Comparison of ENCODE assay signal across 33 mouse cellular contexts in genomic region chr7:48867576-48867975, GRCm38 (mm10). TPM values are rescaled to one million over a fixed set of nuclear protein-coding genes. Genes with fewer than 3 reads are reported as not detected.
DNase-seq lines count a peak whose midpoint lies in the region; ATAC-seq lines count a peak whose summit lies in the region.
"Had no signal": no experiment of that assay in that cellular context is flagged by ENCODE, and none has a peak within 500 bp of the region (broad histone marks: within the 10 kb centered on the region; RNA-seq: fewer than 3 reads in every experiment).

No protein-coding gene starts in this region.

- DNase-seq in spleen, postnatal 36 days (ENCODE audit: low spot score in 2 of 2) = peak; percentile 6 to 11
- no peak for DNase-seq in spleen, postnatal 14 days (ENCODE audit: low spot score in 2 of 2)
- DNase-seq in cerebellum, postnatal 14 days = no peak
- DNase-seq in right cerebral cortex, postnatal 14 days = no peak
- DNase-seq: cerebellum, adult 8-10 months; cerebellum, postnatal 36 days; gastrocnemius, adult 2 months; gastrocnemius, postnatal 36 days; kidney, adult 8-10 months; kidney, postnatal 4 days; lung, postnatal 36 days; retina, postnatal 1 day; right cerebral cortex, postnatal 25 days; thymus, adult 2 months; thymus, postnatal 4 days had no signal

- ATAC-seq in heart, embryonic 14.5 days (ENCODE audit: insufficient number of reproducible peaks, insufficient read depth, low FRiP score, low read depth) = peak; percentile 20; the same call in 1 of the 2 replicates
- ATAC-seq in heart, embryonic 11.5 days (replicated peaks; ENCODE audit: insufficient number of reproducible peaks, low FRiP score, low TSS enrichment) = no peak
- ATAC-seq in megakaryocyte progenitor cell, adult 5-6 weeks (replicated peaks; ENCODE audit: poor library complexity) = peak; percentile 44
- ATAC-seq: CD4-positive, CD25-positive, alpha-beta regulatory T cell, adult 4 months; forebrain, embryonic 16.5 days; hindbrain, embryonic 16.5 days; midbrain, embryonic 13.5 days had no signal

- 88% methylated on average over 18 of the region's 18 CpGs for WGBS in heart, embryonic 14.5 days
- 94% methylated on average over 18 of the region's 18 CpGs for WGBS in heart, embryonic 11.5 days (ENCODE audit: insufficient replicate concordance)

- H3K9me3 ChIP-seq in heart, embryonic 14.5 days (ENCODE audit: control insufficient read depth, low read length) = no peaks in the 10 kb centered on the region
- H3K9me3 ChIP-seq in heart, embryonic 11.5 days (replicated peaks; ENCODE audit: control insufficient read depth, low read length) = no peaks in the 10 kb centered on the region
- H3K9me3 ChIP-seq: forebrain, embryonic 10.5 days; limb, embryonic 13.5 days; megakaryocyte, embryonic 14.5 days; midbrain, embryonic 13.5 days had no signal

- H3K27me3 ChIP-seq in heart, embryonic 14.5 days (ENCODE audit: control insufficient read depth, insufficient read depth, low read length) = no peaks in the 10 kb centered on the region
- H3K27me3 ChIP-seq in heart, embryonic 11.5 days (ENCODE audit: control insufficient read depth, insufficient read depth, low read length) = no peaks in the 10 kb centered on the region
- H3K27me3 ChIP-seq: limb, embryonic 13.5 days; megakaryocyte, embryonic 14.5 days; midbrain, embryonic 13.5 days had no signal

- no peak overlapping the region for H3K4me2 ChIP-seq in heart, embryonic 14.5 days (ENCODE audit: low read length)
- H3K4me2 ChIP-seq in heart, embryonic 11.5 days = no peak overlapping the region
- H3K4me2 ChIP-seq: limb, embryonic 13.5 days; liver, embryonic 11.5 days; midbrain, embryonic 13.5 days had no signal

- H3K9ac ChIP-seq in heart, embryonic 14.5 days (ENCODE audit: low read length) = no peak overlapping the region
- H3K9ac ChIP-seq in heart, embryonic 11.5 days (ENCODE audit: low read depth, low read length) = no peak overlapping the region
- H3K9ac ChIP-seq: limb, embryonic 13.5 days; midbrain, embryonic 13.5 days had no signal

- H3K4me1 ChIP-seq in heart, embryonic 14.5 days (ENCODE audit: control insufficient read depth in 2 of 2, insufficient read depth in 2 of 2, low read length in 2 of 2) = 0 out of 4 replicates have a peak, but pooled peaks cover 0 to 9% of the 10 kb centered on the region in 2 experiments
- 0 out of 2 replicates have a peak, but pooled peaks cover 3% of the 10 kb centered on the region for H3K4me1 ChIP-seq in heart, embryonic 11.5 days (ENCODE audit: control insufficient read depth, insufficient read depth, low read length)
- H3K4me1 ChIP-seq: forebrain, embryonic 10.5 days; limb, embryonic 13.5 days; midbrain, embryonic 13.5 days had no signal

- H3K4me3 ChIP-seq in heart, embryonic 14.5 days (ENCODE audit: control insufficient read depth in 1 of 2, insufficient read depth in 1 of 2, low read depth in 1 of 2, low read length in 2 of 2) = no peak overlapping the region
- H3K4me3 ChIP-seq in heart, embryonic 11.5 days (ENCODE audit: low read depth, low read length) = no peak overlapping the region
- H3K4me3 ChIP-seq: forebrain, embryonic 10.5 days; gastrocnemius, adult 2 months; limb, embryonic 13.5 days; megakaryocyte, embryonic 14.5 days; midbrain, embryonic 13.5 days had no signal

- H3K36me3 ChIP-seq in heart, embryonic 14.5 days (ENCODE audit: control insufficient read depth, insufficient read depth, low read length) = peaks cover 76% of the 10 kb centered on the region
- peaks cover 46% of the 10 kb centered on the region for H3K36me3 ChIP-seq in heart, embryonic 11.5 days (ENCODE audit: control insufficient read depth, insufficient read depth, low read length)

- no peak overlapping the region for H3K27ac ChIP-seq in heart, embryonic 14.5 days (replicated peaks in 1 of 2; ENCODE audit: control insufficient read depth in 1 of 2, insufficient read depth in 1 of 2, low read depth in 2 of 2, low read length in 2 of 2)
- H3K27ac ChIP-seq in heart, embryonic 11.5 days (ENCODE audit: low read depth, low read length) = no peak overlapping the region
- H3K27ac ChIP-seq: forebrain, embryonic 10.5 days; gastrocnemius, adult 2 months; kidney, postnatal 0 days; limb, embryonic 13.5 days; midbrain, embryonic 13.5 days; stomach, postnatal 0 days had no signal

RNA-seq across cellular contexts. Expression of gene E2f8, which starts 13.8 kb away (rescaled TPM):
- 16.6 and 16.9 TPM in 2 replicates for polyA plus RNA-seq in heart, embryonic 14.5 days (2014; fragmentation: Nextera tagmentation; extraction: Ambion mirVana)
- polyA plus RNA-seq in heart, embryonic 11.5 days (2014; fragmentation: Nextera tagmentation; extraction: Ambion mirVana) = 20.7 and 22.7 TPM in 2 replicates
- 107 and 115 TPM in 2 replicates for total RNA-seq in megakaryocyte progenitor cell, adult 5-6 weeks (2015)
- total RNA-seq in megakaryocyte progenitor cell, adult 5-6 weeks (2017) = 29.3 and 30.6 TPM in 2 replicates
- total RNA-seq: gastrocnemius, adult 2 months had no signal

RNA-seq across cellular contexts. Expression of gene Csrp3, which starts 19.7 kb away (rescaled TPM):
- 1,942 and 2,129 TPM in 2 replicates for polyA plus RNA-seq in heart, embryonic 14.5 days (2014; fragmentation: Nextera tagmentation; extraction: Ambion mirVana)
- polyA plus RNA-seq in heart, embryonic 11.5 days (2014; fragmentation: Nextera tagmentation; extraction: Ambion mirVana) = 1,436 and 1,472 TPM in 2 replicates
- 4.3 and 5.1 TPM in 2 replicates for total RNA-seq in megakaryocyte progenitor cell, adult 5-6 weeks (2015)
- 2.2 and 4.8 TPM in 2 replicates for total RNA-seq in megakaryocyte progenitor cell, adult 5-6 weeks (2017)
- total RNA-seq: layer of hippocampus, adult 8-10 months; layer of hippocampus, postnatal 25 days; left cerebral cortex, postnatal 36 days had no signal
- polyA plus RNA-seq: CD4-positive, CD25-positive, alpha-beta regulatory T cell, adult 4 months; forebrain, embryonic 10.5 days; forebrain, embryonic 16.5 days; hindbrain, embryonic 11.5 days; intestine, embryonic 14.5 days; kidney, postnatal 0 days had no signal

RNA-seq across cellular contexts. Expression of gene Nav2, which starts 40.9 kb away (rescaled TPM):
- polyA plus RNA-seq in heart, embryonic 14.5 days (2014; fragmentation: Nextera tagmentation; extraction: Ambion mirVana) = 34.9 and 37.7 TPM in 2 replicates
- polyA plus RNA-seq in heart, embryonic 11.5 days (2014; fragmentation: Nextera tagmentation; extraction: Ambion mirVana) = 22.4 and 32.2 TPM in 2 replicates
- 21.7 and 27.0 TPM in 2 replicates for total RNA-seq in megakaryocyte progenitor cell, adult 5-6 weeks (2015)
- 16.4 TPM in 2 replicates for total RNA-seq in megakaryocyte progenitor cell, adult 5-6 weeks (2017)

Comparison
In these comparisons a context has a peak if more than half of its experiments do, and no peak if none do; other contexts are left out.
1. DNase-seq: peak in spleen, postnatal 36 days (2 of 2); none in spleen, postnatal 14 days (0 of 2), cerebellum, postnatal 14 days (0 of 2) and right cerebral cortex, postnatal 14 days (single experiment).